Mouse (Mus musculus) liver, postnatal 0 days (tissue): ENCODE measurements around the gene Aif1l.

Source experiments
- CTCF ChIP-seq: sonication (generic); IDR thresholded peaks from 2 replicates; pipeline ENCODE4 v1.5.1; 2016; ENCODE audit warnings: antibody characterized with exemption, low read depth
- EP300 ChIP-seq: IDR thresholded peaks from 2 replicates; pipeline ENCODE4 v1.6.1; 2016; ENCODE audit warnings: antibody characterized with exemption, low read depth, mild to moderate bottlenecking

GRCm38 (mm10) chr2:31996060-31996459 is 46.1 kb downstream of the Aif1l start:
- TF ChIP-seq EP300 (no peak), CTCF (no peak)
